Mouse (Mus musculus) lung, embryonic 15.5 days (tissue): ENCODE results near the gene Anks1. TPM values are rescaled to one million over a fixed set of nuclear protein-coding genes. Genes with fewer than 3 reads are reported as not detected.

Experiments used
- ATAC-seq: fragments of 200-750 bp; cut with Nextera tagmentation; 2 replicates; pipeline ENCODE4 v1.8.0; 2017; ENCODE audit warnings: moderate number of reproducible peaks, borderline replicate concordance; ENCODE audit not compliant: low FRiP score, low TSS enrichment; ENCODE audit errors: extremely low read depth
- H3K27ac ChIP-seq: fragments of 300-500 bp; sonication (generic); 2 replicates; pipeline ENCODE4 v1.5.1; 2015; ENCODE audit warnings: moderate library complexity, mild to moderate bottlenecking, inconsistent platforms
- H3K27me3 ChIP-seq: fragments of 300-500 bp; sonication (generic); 2 replicates; pipeline ENCODE4 v1.6.1; 2015; ENCODE audit warnings: inconsistent platforms
- H3K36me3 ChIP-seq: fragments of 300-500 bp; sonication (generic); 2 replicates; pipeline ENCODE4 v1.6.1; 2015; ENCODE audit warnings: inconsistent platforms
- H3K4me1 ChIP-seq: fragments of 300-500 bp; sonication (generic); 2 replicates; pipeline ENCODE4 v1.6.1; 2015; ENCODE audit warnings: inconsistent platforms
- H3K4me2 ChIP-seq: fragments of 300-500 bp; sonication (generic); 2 replicates; pipeline ENCODE4 v1.6.1; 2015; ENCODE audit warnings: inconsistent platforms, mild to moderate bottlenecking, moderate library complexity
- H3K4me3 ChIP-seq: fragments of 300-500 bp; sonication (generic); 2 replicates; pipeline ENCODE4 v1.5.1; 2015; ENCODE audit warnings: mild to moderate bottlenecking, inconsistent platforms
- H3K9ac ChIP-seq: fragments of 300-500 bp; sonication (generic); 2 replicates; pipeline ENCODE4 v1.6.1; 2015; ENCODE audit warnings: inconsistent platforms
- H3K9me3 ChIP-seq: fragments of 300-500 bp; sonication (generic); 2 replicates; pipeline ENCODE4 v1.6.1; 2016; ENCODE audit warnings: inconsistent platforms
- WGBS: fragments of 180-500 bp; shearing (Covaris S2); methylation state at CpG from one replicate; pipeline ENCODE4 v1.1.7; 2015; 5-methylcytosine and 5-hydroxymethylcytosine counted together
- polyA plus RNA-seq: library from polyadenylated mRNA; unstranded; fragments of >200 nt; fragmentation: Nextera tagmentation; extraction: Ambion mirVana; gene quantifications from 2 replicates; pipeline ENCODE4 v1.2.1, GENCODE M21; 2015

The Anks1 gene
- polyA plus RNA-seq = 17.1 and 19.3 TPM in 2 replicates

- peak within 1 kb of the TSS; percentile 86 for H3K27ac ChIP-seq
Observed at GRCm38 (mm10) chr17:27908888-27909621, at the start of gene Anks1. Gene Anks1 (plus strand): TSS chr17:27909306.

GRCm38 (mm10) chr17:27865461-27865860 is 43.6 kb upstream of the Anks1 start:
- H3K9me3 ChIP-seq = no peaks in the 10 kb centered on the region
- WGBS = 82% methylated on average over 2 of the region's 2 CpGs
- no peak overlapping the region for H3K27ac ChIP-seq
- ATAC-seq = no peak
- no peaks in the 10 kb centered on the region for H3K36me3 ChIP-seq
- H3K4me2 ChIP-seq = no peak overlapping the region
- no peak overlapping the region for H3K9ac ChIP-seq
- no peaks in the 10 kb centered on the region for H3K27me3 ChIP-seq
- H3K4me3 ChIP-seq = no peak overlapping the region
- peaks cover 20% of the 10 kb centered on the region for H3K4me1 ChIP-seq

More at GRCm38 (mm10) chr17:27908888-27909621, at the start of gene Anks1:
- Histone ChIP-seq H3K36me3 (peaks cover 6% of the 10 kb centered on the region), H3K27me3 (no peaks in the 10 kb centered on the region), H3K9ac (peak within 1 kb of the TSS; percentile 80), H3K9me3 (no peaks in the 10 kb centered on the region), H3K4me2 (peak within 1 kb of the TSS; percentile 83), H3K4me1 (peaks cover 30% of the 10 kb centered on the region), H3K4me3 (peak within 1 kb of the TSS; percentile 89)
- under 1% methylated on average over 75 of the region's 78 CpGs for WGBS
- ATAC-seq = peak; percentile 86

- no peak overlapping the region for H3K4me2 ChIP-seq
- H3K4me3 ChIP-seq = no peak overlapping the region
- no peak overlapping the region for H3K27ac ChIP-seq
- no peak overlapping the region for H3K9ac ChIP-seq
- H3K36me3 ChIP-seq = no peaks in the 10 kb centered on the region
- 47% methylated on average over 4 of the region's 4 CpGs for WGBS
- no peak for ATAC-seq
- no peaks in the 10 kb centered on the region for H3K9me3 ChIP-seq
- H3K27me3 ChIP-seq = no peaks in the 10 kb centered on the region
- peaks cover 20% of the 10 kb centered on the region for H3K4me1 ChIP-seq
Observed at GRCm38 (mm10) chr17:27866737-27867136, 42.4 kb upstream of the Anks1 start.

- no peak overlapping the region for H3K4me3 ChIP-seq
- H3K9me3 ChIP-seq = no peaks in the 10 kb centered on the region
- H3K27me3 ChIP-seq = no peaks in the 10 kb centered on the region
- no peaks in the 10 kb centered on the region for H3K36me3 ChIP-seq
- H3K4me1 ChIP-seq = peaks cover 11% of the 10 kb centered on the region
- no peak overlapping the region for H3K9ac ChIP-seq
- H3K4me2 ChIP-seq = no peak overlapping the region
- 92% methylated on average over 3 of the region's 3 CpGs for WGBS
- ATAC-seq = no peak
- no peak overlapping the region for H3K27ac ChIP-seq
Observed at GRCm38 (mm10) chr17:27871851-27872250, 37.3 kb upstream of the Anks1 start.

- 56% methylated on average over 3 of the region's 3 CpGs for WGBS
- H3K36me3 ChIP-seq = no peaks in the 10 kb centered on the region
- ATAC-seq = no peak
- no peaks in the 10 kb centered on the region for H3K9me3 ChIP-seq
- no peak overlapping the region for H3K4me2 ChIP-seq
- peaks cover 4% of the 10 kb centered on the region; the same call in 1 of the 2 replicates for H3K4me1 ChIP-seq
- no peak overlapping the region for H3K4me3 ChIP-seq
- H3K9ac ChIP-seq = no peak overlapping the region
- no peak overlapping the region for H3K27ac ChIP-seq
- H3K27me3 ChIP-seq = no peaks in the 10 kb centered on the region
Observed at GRCm38 (mm10) chr17:27873583-27873982, 35.5 kb upstream of the Anks1 start.

- H3K9ac ChIP-seq = no peak overlapping the region
- ATAC-seq = no peak
Observed at GRCm38 (mm10) chr17:27874510-27874909, 34.6 kb upstream of the Anks1 start.

GRCm38 (mm10) chr17:27881518-27881917 is 27.6 kb upstream of the Anks1 start:
- Histone ChIP-seq H3K4me3 (no peak overlapping the region), H3K4me1 (no peaks in the 10 kb centered on the region), H3K36me3 (peaks cover 53% of the 10 kb centered on the region), H3K27ac (no peak overlapping the region), H3K4me2 (no peak overlapping the region), H3K27me3 (no peaks in the 10 kb centered on the region), H3K9me3 (no peaks in the 10 kb centered on the region), H3K9ac (no peak overlapping the region)
- no peak for ATAC-seq
- 57% methylated on average over 11 of the region's 11 CpGs for WGBS

More at GRCm38 (mm10) chr17:27874510-27874909, 34.6 kb upstream of the Anks1 start:
- 60% methylated on average over 5 of the region's 5 CpGs for WGBS
- Histone ChIP-seq H3K4me2 (no peak overlapping the region), H3K27ac (no peak overlapping the region), H3K27me3 (no peaks in the 10 kb centered on the region), H3K4me1 (peaks cover 4% of the 10 kb centered on the region; the same call in 1 of the 2 replicates), H3K9me3 (no peaks in the 10 kb centered on the region), H3K4me3 (no peak overlapping the region), H3K36me3 (0 out of 2 replicates have a peak, but pooled peaks cover 8% of the 10 kb centered on the region)

GRCm38 (mm10) chr17:27883129-27883528 is 26.0 kb upstream of the Anks1 start:
- Histone ChIP-seq H3K4me2 (no peak overlapping the region), H3K27me3 (no peaks in the 10 kb centered on the region), H3K36me3 (peaks cover 66% of the 10 kb centered on the region), H3K9me3 (no peaks in the 10 kb centered on the region), H3K9ac (no peak overlapping the region), H3K4me3 (no peak overlapping the region), H3K27ac (no peak overlapping the region), H3K4me1 (no peaks in the 10 kb centered on the region)
- 72% methylated on average over 8 of the region's 8 CpGs for WGBS
- no peak for ATAC-seq

GRCm38 (mm10) chr17:27883994-27884393 is 25.1 kb upstream of the Anks1 start:
- Histone ChIP-seq H3K27ac (no peak overlapping the region), H3K4me1 (no peaks in the 10 kb centered on the region), H3K4me3 (no peak overlapping the region), H3K4me2 (no peak overlapping the region), H3K9ac (no peak overlapping the region), H3K9me3 (no peaks in the 10 kb centered on the region), H3K36me3 (peaks cover 63% of the 10 kb centered on the region), H3K27me3 (no peaks in the 10 kb centered on the region)
- ATAC-seq = no peak
- WGBS = 87% methylated on average over 6 of the region's 6 CpGs

- WGBS = 71% methylated on average over 19 of the region's 19 CpGs
- no peaks in the 10 kb centered on the region for H3K9me3 ChIP-seq
- H3K36me3 ChIP-seq = peaks cover 57% of the 10 kb centered on the region
- ATAC-seq = no peak
- H3K4me2 ChIP-seq = no peak overlapping the region
- H3K27ac ChIP-seq = no peak overlapping the region
- H3K9ac ChIP-seq = no peak overlapping the region
- no peaks in the 10 kb centered on the region for H3K27me3 ChIP-seq
- no peak overlapping the region for H3K4me3 ChIP-seq
- no peaks in the 10 kb centered on the region for H3K4me1 ChIP-seq
Observed at GRCm38 (mm10) chr17:27886499-27887210, 22.5 kb upstream of the Anks1 start.

GRCm38 (mm10) chr17:27907512-27908205 is 1.4 kb upstream of the Anks1 start:
- H3K27ac ChIP-seq = peak overlapping the region; percentile 34; the same call in 1 of the 2 replicates
- WGBS = under 1% methylated on average over 45 of the region's 45 CpGs
- peak overlapping the region; percentile 91 for H3K9ac ChIP-seq
- H3K9me3 ChIP-seq = no peaks in the 10 kb centered on the region
- H3K4me3 ChIP-seq = peak overlapping the region; percentile 89
- peaks cover 30% of the 10 kb centered on the region for H3K4me1 ChIP-seq
- H3K4me2 ChIP-seq = peak overlapping the region; percentile 83
- ATAC-seq = peak; percentile 60; the same call in 1 of the 2 replicates
- H3K36me3 ChIP-seq = peaks cover 18% of the 10 kb centered on the region
- H3K27me3 ChIP-seq = no peaks in the 10 kb centered on the region
